Mouse (Mus musculus) right cerebral cortex, postnatal 10 days (tissue): ENCODE measurements around the gene Pdss2.
A peak's percentile ranks its signal among the peaks of the same experiment; 100 is the strongest.
"Not testable (repeated sequence)": the region's sequence is repeated elsewhere in the genome, so short reads cannot be mapped to it uniquely, and the experiment has no call there.

Source experiments
- DNase-seq, 2 experiments: peaks; one replicate each; pipeline ENCODE4 v3.0.0; 2021; ENCODE audit warnings: low spot score in 2 of 2

Gene Pdss2

DNA sequence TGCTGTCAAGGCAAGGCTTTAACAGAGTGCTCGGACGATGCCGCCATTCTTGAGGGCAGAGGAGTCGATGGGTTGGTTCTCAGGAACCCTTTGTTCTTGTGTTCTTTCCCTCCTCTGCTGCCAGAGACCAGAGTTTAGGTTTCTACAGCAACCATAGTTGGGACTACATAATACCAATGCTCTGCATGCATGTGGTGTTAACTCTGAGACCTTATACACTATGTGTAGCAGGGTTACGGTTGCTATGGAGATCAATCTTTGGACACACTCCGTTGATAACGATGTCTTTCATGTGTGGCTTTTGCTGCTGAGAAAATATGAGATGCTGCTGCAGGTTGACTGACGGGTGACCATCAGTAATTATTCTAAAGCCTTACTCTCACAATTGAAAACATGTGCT lies 20.9 kb downstream of the Pdss2 start:
- no peak for DNase-seq

DNA sequence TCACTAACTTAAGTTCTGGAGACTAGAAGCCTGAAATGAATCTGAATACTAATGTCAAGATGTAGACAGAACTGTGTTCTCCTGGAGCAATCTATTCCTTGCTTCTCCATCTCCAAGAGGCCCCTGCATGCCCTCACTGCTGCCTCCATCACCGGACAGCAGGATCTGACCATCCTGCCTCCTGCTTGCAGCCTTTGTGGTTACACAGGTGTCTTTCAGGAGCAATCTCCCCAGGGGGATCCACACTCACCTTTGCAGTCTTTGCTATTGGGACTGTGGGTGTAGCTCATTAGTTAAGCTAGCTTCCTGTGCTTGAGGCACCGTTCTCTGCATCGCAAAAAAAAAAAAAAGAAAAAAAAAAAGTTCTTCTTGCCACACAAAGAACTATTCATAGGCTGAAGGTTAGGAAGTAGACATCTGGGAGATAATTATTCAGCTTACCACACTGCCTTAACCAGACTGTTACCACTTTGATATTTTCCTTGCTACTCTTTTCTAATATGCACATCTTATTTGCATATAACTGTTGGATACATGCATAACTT lies 23.0 kb downstream of the Pdss2 start:
- no peak for DNase-seq

DNA sequence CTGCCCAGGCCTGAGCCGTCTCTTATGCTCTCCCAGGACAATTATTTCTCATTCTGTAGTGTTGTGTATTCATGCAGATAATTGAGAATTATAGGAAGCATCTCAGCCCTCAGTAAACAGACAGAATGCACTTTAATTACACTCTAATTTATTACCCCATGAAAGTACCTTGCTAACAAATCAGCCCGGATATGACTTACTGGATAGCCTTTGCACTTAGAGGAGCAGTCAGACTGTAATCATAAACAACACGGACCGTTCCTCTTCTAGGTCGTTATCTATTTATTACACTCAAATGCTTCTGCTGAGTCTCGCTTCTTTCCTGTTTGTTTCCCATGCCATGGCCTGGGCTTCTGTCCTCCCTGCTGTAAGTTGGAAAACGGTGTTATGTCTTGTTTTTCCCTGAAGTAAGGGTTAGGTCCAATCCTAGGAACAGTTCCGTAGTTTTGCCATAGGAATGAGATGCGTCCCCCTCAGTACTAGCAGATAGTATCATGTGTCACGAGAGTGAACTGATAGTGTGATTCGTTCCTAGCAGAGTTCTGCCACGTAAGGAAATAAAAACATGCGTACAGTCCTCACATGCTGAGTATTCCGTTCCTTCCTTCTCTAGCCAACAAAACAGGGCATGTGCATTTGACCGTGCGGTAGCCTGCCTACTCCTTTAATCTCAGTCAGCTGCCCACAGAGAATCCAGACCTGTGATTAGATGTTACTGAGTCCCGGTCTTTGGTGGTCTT lies 24.3 kb downstream of the Pdss2 start:
- no peak for DNase-seq

DNA sequence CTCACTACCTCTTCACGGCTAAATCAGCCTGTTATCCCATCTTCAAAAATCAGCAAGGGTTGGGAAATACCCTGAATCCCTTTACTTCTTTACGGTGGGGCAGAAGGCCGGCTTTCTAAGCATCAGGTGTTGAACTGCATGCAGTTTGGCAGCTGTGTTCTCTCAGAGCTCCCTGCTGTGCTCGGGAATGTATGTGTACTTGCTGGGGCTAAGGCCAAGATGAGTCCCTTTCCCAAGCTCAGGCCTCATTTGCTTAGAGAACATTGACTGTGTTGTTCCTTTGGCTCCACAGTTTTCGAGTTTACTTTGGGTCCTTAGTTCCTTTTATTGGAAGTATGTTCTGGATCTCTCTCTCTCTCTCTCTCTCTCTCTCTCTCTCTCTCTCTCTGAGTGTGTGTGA lies 26.7 kb downstream of the Pdss2 start:
- DNase-seq, result no peak

DNA sequence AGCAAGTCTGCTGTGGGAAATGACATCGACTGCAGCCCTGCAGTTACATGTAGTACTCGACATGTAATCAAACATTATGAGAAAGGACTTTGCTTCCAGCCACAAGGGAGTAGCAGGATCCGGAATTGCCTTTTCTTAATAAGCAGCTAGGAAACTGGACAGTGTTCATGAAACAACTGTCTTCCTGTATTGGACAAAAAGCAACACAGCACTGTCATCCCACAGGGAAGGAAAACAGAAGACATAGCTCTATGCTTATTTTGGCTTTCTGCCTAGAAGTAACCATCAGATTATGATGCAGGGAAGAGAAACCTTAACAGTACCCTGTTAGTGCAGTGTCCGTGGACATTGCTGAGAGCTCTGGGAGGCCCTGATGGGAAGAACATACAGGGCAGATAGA lies 31.0 kb downstream of the Pdss2 start:
- no peak for DNase-seq

DNA sequence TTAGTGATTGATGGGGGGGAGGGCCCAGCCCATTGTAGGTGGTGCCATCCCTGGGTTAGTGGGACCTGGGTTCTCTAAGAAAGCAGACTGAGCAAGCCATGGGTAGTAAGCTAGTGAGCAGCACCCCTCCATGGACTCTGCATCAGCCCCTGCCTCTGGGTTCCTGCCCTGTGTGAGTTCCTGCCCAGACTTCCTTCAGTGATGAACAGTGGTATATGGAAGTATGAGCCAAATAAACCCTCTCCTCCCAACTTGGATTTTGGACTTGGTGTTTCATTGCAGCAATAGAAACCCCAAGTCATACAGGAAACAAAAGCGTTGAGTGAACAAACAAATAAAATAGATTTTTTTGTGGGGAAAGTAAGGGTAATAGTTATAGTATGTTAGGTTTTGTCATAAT lies 35.7 kb downstream of the Pdss2 start:
- DNase-seq, result not testable (repeated sequence)

DNA sequence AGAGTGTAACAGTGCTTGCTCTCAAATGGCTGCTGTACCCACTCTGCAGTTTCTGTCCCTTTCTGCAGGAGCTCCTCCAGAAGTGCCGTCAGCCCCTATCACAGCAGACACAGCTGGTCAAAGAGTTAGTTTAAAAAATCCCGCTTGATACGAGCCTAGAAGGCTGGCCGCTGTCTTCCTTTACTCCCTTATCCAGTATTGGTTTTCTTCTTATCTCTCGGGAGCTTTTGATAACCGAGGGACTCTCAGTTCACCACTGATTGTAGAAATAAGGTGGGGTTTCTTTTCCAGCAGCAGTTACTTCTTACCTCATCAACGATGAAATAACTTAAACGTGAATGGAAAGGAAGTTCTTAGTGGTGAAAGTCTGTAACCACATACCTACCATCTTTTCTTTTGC lies 36.2 kb downstream of the Pdss2 start:
- not testable (repeated sequence) for DNase-seq

GRCm38 (mm10) chr10:43271318-43271717 lies 50.0 kb downstream of the Pdss2 start:
- no peak for DNase-seq

DNA sequence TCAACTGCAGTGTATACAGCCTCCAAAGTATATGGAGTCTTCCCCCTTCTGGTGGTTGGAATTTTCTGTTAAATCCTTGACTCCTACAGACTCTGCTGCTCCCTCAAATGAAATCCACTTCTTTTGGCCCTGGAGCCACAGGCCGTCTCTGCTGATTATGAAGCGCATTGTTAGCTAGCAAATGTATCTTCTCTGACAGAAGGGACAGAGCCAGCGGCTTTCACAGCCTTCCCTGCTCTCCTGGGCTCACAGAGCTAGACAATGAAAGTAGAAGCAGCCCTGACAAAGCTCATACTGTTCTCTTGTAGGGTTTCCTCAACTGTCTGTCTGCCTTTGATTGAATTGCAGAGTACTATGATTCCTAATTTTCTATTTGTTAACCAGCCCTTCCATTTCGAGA lies 51.1 kb downstream of the Pdss2 start:
- DNase-seq, result no peak

- no peak for DNase-seq
These were observed 51.8 kb downstream of the Pdss2 start for GRCm38 (mm10) chr10:43273057-43273456.

- DNase-seq, result no peak
These were observed 54.2 kb downstream of the Pdss2 start for GRCm38 (mm10) chr10:43275446-43275845.

DNA sequence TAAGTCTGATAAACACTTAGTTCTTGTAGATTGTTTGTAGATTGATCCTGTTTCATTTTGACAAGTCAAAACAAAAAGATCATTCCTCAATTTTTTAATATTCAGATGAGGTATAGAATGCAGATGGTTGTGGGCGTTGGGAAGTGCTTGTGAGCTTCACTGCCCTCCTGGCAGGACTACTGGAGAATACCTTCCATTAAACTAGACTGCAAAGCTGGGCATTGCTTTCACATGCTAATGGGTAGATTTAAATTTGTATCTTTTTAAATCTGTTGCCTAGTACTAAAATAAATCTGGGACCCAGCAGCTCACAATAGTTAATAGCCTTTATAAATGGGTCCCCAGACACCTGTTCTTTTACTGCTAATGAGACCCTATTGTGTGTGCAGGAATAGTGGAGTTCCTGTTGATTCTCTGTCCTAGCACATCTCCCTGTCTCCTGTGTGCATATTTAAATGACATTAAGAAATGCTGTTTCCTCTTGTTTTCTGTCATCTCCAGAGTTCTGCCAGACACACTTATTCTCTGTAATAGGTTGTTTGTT lies 54.9 kb downstream of the Pdss2 start:
- DNase-seq, result no peak

DNA sequence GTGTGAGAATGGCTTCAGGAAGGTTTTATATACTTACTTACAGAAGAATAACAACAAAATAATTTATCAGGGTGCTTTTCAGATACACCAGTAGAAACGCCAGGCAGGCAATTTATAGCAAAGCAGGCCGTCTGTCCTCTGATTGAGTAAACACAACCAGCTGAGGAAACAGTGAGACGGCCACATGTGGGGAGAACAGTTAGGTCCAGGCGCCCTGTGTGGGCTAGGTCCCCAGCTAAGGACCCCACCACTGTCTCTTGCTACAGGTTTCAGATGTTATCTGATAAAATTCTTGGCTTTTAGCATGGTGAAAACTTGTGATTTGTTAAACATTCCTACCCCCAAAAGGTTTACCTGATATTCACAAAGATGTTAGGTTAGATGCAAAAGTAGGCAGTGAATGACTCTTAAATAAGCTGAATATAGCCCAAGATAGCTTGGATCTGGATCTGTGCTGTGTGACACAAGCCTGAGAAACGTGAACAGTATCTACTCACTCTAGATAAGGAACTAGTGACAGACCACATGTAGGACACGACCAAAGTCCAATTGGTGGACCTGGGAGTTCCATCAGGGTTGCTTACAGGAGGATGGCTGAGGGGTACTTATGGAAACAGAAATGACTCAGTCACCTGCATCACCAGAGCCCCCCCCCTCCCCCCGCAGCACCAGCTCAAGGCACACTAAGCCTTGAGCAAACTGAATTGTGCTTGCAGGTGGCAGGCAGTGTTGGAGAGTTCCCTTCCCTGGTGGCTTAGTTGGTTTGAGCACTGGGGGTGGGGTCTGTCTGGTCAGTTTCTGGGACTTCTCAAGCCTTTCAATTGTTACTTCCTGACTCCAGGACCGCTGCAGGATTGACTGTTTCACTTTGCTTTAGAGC lies 56.2 kb downstream of the Pdss2 start:
- DNase-seq, result no peak

DNA sequence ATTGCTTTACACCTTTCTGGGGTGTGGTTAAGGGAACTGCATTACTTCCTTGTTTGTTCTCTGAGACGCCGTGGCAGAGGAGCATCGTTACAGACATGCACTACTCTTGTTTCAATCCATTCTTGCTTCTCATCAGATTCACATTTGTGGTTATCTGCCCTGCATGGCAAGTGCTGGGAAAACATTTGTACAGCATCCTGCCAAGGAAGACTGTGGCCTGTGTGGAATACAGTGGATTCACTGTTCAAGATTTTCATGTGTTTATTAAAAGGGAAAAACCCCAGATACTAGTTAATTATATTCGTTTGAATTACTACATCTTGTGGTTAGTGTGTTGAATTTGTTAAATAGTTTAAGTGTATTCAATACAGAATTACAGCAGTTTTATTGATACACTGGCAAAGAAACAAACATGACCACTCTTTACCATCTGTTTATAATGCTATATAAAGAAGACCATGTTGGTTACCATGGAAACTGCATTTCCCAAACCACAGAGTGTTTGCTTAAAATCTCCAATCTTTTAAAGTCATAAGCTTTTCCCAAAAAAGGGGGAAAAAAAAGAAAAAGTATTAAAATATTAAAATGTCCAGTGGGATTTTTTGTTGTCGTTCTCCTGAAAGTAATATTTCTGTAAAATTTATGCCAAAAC lies 58.5 kb downstream of the Pdss2 start:
- peak in 1 of 2 experiments; percentile 52 for DNase-seq

DNA sequence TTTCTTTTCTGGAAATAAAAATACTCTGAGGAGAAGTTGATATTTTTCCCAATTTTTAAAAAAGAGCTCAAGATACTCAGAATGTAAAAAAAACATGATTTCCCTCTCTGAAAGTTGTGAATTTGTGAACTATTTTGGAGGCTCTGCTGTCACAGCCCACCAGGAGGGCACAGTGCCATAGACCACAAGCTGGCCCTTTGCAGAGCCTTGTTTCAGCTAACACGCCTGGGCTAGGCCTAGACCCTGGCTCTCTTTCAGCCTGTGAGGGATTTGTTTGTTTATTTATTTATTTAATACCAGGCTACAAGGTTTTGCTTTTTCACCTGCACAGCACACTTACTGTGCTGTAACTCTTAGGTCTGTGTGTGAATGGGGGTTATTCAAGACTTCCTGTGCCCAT lies 64.3 kb downstream of the Pdss2 start:
- DNase-seq, result peak; percentile 56 to 67

DNA sequence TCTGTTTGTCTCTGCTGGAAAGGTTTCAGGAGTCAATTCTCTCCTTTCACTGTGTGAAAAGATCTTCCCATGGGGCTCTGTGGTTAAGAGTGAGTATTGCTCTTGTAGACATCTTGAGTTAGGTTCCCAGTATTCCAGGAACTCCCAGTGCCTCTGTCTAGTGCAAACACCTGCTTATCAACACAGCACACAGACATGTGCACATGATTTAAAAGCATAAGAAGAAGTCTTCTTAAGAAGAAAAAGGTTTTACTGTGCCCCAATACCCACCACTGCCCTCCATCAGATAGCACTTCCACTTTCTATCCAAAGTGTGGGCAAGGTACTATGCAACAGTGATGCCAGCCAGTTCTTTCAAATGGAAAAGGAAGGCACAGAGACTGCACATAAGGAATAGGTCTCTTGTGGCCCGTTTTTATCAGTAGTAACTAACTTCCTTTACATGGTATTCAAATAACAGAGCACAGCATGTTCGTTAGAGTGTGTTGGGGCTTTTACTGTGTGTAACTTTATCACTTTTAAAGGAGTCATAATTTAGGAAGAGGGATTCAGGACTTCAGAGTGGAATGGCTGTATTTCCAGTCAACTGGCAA lies 69.4 kb downstream of the Pdss2 start:
- no peak for DNase-seq

DNA sequence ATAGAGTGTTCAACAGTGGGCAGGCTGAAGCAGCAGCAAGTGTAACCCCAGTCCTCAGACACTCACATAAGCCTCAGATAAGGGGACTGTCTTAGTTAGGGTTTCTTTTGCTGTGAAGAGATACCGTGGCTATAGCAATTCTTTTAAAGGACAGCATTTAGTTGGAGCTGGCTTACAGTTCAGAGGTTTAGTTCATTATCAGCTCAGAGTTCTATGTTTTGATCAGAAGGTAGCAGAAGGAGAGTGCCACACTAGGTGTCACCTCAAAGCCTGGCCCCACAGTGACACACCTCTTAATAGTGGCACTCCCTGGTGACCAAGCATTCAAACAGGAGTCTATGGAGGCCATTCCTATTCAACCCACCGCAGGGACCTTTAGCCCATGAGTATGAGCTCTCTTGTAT lies 70.0 kb downstream of the Pdss2 start:
- DNase-seq, result no peak

GRCm38 (mm10) chr10:43292454-43292853 lies 71.2 kb downstream of the Pdss2 start:
- DNase-seq, result no peak

- no peak for DNase-seq
These were observed 73.0 kb downstream of the Pdss2 start for GRCm38 (mm10) chr10:43294331-43294730.

GRCm38 (mm10) chr10:43308105-43308810 lies 87.0 kb downstream of the Pdss2 start:
- DNase-seq, result no peak
